Mouse (Mus musculus) spleen, adult 12 weeks (tissue): Measurements from ENCODE around the gene H2al2a.
"Not testable (repeated sequence)": the region's sequence is repeated elsewhere in the genome, so short reads cannot be mapped to it uniquely, and the experiment has no call there.

Experiments used
- DNase-seq: peaks from one replicate; pipeline ENCODE4 v3.0.0; 2022; ENCODE audit warnings: low spot score

The H2al2a gene

GRCm38 (mm10) chr2:18028140-18029021 is 31.6 kb upstream of the H2al2a start:
- DNase-seq, result peak; percentile 47

DNA sequence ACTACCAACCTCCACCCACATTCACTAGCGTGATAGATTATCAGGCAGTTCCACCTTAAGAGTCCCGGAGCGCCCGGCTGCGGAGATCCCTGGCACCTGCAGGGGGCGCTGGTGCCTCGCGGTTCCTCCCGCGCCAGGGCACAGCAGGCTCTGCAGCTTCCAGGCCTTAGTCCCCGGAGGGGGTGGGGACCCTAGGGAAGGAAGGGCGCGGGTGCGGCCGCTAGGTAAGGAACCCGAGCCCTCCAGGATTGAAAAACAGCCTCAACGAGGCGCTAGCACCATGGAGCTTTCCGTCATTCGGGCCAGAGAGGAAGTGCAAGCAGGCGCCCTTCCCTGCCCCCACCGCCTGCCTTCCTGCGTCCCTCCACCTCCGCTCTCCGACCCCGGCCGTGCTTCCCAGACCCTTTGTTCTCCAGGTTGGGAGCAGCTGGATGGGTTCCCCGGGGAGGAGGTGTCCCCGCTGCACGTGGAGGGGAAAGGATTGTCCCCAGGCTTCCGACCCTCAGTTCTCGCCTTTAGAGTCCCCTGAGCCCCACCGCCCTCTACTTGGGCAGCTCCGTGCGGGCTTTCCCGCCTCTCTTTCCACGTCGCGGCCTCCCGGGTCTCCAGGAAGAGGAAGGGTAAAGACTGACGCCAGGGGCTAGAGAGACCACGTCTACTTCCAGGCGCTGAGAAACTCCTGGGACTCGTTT is 30.8 kb upstream of the H2al2a start:
- DNase-seq, result peak; percentile 82

DNA sequence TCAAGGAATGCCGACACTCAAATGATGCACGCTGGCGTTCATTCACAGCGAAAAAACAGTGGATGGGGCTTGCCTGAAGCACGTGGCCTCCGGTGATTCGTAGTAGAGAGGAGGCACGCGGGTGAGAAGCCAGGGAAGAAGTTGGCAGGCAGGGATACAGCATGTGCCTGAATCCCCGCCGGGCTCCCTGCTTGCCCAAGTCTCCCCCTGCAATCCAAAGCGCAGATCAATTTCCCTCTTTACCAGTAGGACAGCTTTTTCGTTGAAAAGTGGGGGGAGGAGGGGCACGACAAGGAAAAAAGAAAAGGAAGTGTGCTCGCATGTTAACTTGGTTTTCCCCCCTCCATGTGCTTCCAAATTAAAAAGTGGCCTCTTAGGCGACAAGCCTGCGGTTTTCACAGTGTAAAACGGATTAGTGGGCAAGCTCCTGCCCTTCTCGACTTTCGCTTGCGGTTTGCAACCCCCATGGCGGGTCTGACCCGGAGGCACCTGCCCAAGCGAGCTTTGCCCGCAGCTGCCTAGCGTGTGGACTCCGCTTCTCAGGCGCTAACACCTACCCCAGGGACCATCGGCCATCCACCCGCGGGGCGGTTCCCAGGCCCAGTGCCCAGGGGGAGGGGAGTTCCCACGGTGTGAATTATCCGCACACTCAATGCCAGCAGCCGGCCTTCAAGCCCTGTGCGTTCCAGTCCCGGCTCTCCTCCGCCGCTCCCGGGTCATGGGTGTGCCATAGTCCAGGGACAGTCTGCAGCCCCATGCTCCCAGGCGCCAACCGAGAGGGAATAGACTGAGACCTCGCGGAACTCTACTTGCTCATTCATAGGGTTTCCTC is 29.6 kb upstream of the H2al2a start:
- no peak for DNase-seq

- no peak for DNase-seq
Observed at GRCm38 (mm10) chr2:18025781-18026115, 29.0 kb upstream of the H2al2a start.

DNA sequence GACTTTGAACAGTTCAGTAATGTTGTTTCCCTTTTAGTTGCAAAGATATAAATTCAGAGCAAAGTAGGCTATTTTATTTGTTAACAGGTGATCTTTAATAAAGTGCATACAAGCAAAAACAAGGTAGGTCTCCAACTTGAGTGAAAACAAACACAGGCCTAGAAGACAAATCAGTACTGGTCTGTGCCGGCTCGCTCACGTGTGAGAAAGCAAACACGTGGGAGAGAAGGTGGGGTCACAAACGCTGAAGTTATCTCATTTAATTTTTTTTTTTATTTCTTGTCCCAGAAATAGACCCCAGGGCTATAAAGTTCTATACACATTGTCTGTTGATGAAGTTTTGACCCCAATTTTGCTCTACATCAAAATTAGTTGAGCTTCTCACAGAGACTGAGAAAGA is 28.4 kb upstream of the H2al2a start:
- DNase-seq, result no peak

DNA sequence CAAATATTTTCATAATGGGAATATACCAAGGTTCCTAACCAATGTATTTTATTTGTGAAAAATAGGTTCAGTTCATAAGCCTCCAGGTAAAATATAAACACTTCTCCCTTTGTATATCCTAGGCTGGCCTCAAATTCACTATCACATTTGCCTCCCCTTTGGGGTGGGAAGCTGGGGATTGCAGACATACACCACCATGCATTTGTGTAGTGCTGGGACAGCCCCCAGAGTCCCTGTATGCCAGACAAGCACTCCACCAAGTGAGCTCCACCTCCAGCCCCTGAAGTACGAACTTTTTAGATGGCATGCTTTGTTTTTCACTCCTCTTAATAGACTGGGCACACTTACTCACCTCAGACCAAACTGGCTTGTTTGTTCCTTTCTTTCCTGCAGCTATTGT is 26.1 kb upstream of the H2al2a start:
- no peak for DNase-seq

GRCm38 (mm10) chr2:18019122-18019521 is 22.4 kb upstream of the H2al2a start:
- DNase-seq, result no peak

DNA sequence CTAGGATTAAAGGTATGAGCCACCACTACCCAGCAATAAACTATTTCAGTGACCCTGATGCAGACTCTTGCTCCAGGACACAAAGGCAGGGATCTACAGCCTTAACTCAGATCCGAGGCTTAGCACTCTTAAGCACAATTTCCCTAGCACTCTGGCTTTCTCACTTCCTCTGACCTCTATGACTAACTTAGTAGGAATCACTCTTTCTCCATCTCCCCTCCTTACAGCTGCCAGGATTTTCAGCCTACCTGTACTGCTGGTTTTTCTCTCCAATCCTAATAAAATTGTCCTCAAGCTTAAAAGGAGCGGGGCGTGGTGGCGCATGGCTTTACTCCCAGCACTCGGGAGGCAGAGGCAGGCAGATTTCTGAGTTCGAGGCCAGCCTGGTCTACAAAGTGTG is 20.6 kb upstream of the H2al2a start:
- DNase-seq, result no peak

DNA sequence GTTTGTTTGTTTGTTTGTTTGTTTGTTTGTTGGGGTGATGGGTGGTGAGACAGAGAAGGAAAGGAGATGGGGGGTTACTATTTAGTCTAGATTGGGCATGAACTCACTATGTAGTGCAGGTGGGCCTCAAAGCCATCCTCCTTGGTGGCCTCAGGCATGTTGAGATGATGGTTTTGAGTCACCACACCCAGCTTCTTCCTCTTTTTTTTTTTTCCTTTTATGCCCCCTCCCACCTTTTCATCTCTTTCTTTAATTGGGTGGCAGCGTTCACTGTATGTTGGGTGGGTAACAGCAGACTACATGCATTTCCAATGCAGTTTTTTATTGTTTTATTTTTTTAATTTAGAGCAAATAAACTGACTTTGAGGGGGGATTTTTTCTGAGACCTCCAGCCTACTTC is 19.9 kb upstream of the H2al2a start:
- no peak for DNase-seq

- DNase-seq, result no peak
Observed at GRCm38 (mm10) chr2:18015581-18015980, 18.8 kb upstream of the H2al2a start.

DNA sequence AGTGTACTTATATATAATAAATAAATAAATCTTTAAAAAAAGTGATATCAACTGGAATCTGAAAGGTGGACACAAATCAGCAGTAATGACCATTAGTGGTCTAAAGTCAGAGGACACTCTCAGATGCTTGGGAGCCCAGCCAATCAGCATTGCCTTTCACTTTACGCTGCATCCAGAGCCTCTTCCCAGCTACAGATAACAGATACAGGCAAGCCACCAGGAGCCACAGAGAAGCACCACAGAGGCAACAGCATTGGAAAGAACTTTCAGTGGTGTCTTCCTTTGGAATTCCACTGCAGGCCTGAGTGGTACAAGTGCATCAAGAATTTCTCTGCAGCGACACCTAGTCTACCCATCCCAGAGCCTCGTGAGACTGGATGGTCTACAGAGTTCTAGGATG is 16.1 kb upstream of the H2al2a start:
- no peak for DNase-seq

DNA sequence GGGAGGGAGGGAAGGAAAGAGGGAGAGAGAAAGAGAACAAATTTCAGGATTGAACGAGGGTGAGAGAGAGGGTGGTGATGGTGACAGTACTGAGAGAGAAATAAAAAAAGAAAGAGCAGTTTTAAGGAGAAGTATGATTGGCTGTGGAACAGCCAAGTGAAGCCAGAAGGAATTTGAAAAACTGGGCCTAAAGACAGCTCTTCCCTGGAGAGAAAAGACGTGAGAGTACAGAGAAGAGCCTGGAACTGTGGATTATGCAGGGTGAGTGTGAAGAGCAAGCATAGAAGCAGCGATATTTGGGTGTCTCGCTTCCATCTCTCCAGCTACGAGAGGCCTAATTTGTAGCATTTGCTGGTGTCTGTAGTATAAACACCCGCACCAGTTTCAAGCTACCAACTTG is 14.5 kb upstream of the H2al2a start:
- no peak for DNase-seq

- no peak for DNase-seq
Observed at GRCm38 (mm10) chr2:18005137-18005536, 8.4 kb upstream of the H2al2a start.

GRCm38 (mm10) chr2:18004286-18004685 is 7.5 kb upstream of the H2al2a start:
- no peak for DNase-seq

GRCm38 (mm10) chr2:18002306-18002705 is 5.5 kb upstream of the H2al2a start:
- DNase-seq, result no peak

DNA sequence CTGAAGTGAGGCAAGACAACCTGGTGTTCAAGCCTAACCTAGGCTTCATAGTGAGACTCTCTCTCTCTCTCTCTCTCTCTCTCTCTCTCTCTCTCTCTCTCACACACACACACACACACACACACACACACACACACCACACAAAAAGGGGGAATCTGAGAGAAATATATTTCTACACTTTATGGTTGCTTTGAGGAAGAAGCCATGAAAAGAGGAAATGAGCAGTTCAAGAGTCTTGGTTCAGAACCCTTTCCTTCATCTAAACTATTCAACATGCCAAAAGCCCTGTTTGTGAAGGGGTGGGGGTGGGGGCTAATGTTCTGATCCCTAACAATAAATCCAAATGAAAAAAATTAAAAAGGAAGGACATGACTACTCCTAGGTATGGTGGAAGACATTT is 7.2 kb downstream of the H2al2a start:
- no peak for DNase-seq

- DNase-seq, result no peak
Observed at GRCm38 (mm10) chr2:17989115-17989514, 7.6 kb downstream of the H2al2a start.

DNA sequence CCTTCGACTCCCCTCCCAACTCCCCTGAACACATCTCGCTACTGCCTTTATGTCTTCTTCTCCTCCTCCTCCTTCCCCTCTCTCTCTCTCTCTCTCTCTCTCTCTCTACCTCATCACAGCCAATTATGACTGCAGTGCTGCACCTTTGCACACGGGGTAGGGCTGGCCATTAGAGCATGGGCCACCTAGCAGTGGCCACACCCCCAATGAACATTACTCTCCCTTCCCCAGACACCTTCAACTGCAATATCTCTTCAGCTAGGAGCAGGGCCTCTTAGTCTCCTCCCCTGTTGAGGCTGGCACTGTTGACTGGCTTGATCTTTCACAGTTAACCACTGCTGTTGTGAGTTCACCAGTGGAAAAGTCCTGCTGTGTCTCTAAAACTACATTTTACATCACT is 10.1 kb downstream of the H2al2a start:
- DNase-seq, result no peak

DNA sequence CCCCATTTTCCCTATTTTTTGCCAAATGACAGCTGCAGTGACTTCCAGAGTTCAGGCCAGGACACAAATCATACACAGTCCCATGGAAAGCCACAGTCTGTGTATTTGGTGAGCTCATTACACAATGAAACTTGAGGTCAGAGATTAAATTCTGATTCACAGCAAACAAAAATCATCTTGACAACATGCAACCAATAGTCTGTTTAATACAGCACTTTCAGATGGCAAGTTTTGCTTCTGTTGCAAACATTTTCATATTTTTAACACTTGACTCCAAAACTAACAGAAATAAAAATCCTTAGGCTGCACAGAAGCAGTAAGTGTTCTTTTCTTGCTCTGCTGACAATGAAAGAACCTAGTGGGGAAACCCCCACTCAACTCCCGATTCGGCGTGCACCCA is 12.0 kb downstream of the H2al2a start:
- no peak for DNase-seq

- no peak for DNase-seq
Observed at GRCm38 (mm10) chr2:17982747-17983146, 14.0 kb downstream of the H2al2a start.

- DNase-seq, result no peak
Observed at GRCm38 (mm10) chr2:17978706-17979105, 18.1 kb downstream of the H2al2a start.

- not testable (repeated sequence) for DNase-seq
Observed at GRCm38 (mm10) chr2:17978251-17978650, 18.5 kb downstream of the H2al2a start.

DNA sequence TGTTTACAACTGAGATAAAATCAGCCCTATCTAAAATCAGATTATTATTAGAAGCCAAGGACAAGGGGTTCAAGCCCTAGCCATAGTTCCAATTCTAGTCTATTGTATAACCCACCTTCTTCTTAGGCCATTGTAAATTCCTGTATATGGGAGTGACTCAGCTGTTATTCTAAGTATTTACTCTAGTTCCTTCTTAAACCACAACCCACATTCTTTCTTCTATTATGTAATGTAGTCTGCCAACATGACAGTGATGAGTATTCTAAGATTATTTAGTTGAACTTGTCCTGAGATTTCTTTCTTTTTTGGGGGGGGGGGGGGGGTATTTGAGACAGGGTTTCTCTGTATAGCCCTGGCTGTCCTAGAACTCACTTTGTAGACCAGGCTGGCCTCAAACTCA is 19.1 kb downstream of the H2al2a start:
- DNase-seq, result not testable (repeated sequence)
